Mouse (Mus musculus): Measurements from ENCODE around the gene Srp68.
A peak's percentile ranks its signal among the peaks of the same experiment; 100 is the strongest.

The Srp68 gene

DNA sequence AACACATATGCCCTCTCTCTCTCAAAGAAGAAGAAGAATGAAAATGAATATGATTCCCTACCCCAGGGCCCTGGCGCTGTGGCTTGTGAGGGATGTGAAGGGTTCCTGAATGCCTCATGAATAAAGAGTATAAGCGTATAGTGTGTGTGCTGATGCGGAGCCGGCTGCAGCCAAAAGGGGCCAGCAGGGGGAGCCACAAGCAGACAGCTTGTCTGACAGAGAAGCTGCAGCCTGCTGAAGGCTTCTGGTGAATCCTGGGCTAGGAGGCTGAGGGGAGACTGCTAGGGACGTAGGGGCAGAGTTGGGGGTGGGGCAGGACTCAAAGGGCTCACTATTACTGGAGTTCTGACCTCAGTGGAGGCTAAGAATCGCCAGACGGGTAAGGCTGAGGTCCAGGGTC is 58.8 kb downstream of the Srp68 start:
- DNase-seq (ENCODE audit: low read depth, low spot score): peak; percentile 45
- no peaks in the 10 kb centered on the region for H3K27me3 ChIP-seq (ENCODE audit: control insufficient read depth, insufficient read depth, low read length, poor library complexity, severe bottlenecking)

GRCm38 (mm10) chr11:116213877-116214510 is 60.0 kb downstream of the Srp68 start:
- Histone ChIP-seq H3K27me3 (ENCODE audit: control insufficient read depth, insufficient read depth, low read length, poor library complexity, severe bottlenecking) (no peaks in the 10 kb centered on the region), H3K36me3 (ENCODE audit: control insufficient read depth, insufficient read depth, low read length, poor library complexity, severe bottlenecking) (no peaks in the 10 kb centered on the region)
- DNase-seq (ENCODE audit: low read depth, low spot score): no peak

More for the DNA sequence above, 58.8 kb downstream of the Srp68 start:
- H3K36me3 ChIP-seq (ENCODE audit: control insufficient read depth, insufficient read depth, low read length, poor library complexity, severe bottlenecking): no peaks in the 10 kb centered on the region

GRCm38 (mm10) chr11:116212847-116213246 is 61.2 kb downstream of the Srp68 start:
- DNase-seq (ENCODE audit: low read depth, low spot score): no peak
- Histone ChIP-seq H3K36me3 (ENCODE audit: control insufficient read depth, insufficient read depth, low read length, poor library complexity, severe bottlenecking) (no peaks in the 10 kb centered on the region), H3K27me3 (ENCODE audit: control insufficient read depth, insufficient read depth, low read length, poor library complexity, severe bottlenecking) (no peaks in the 10 kb centered on the region)

- Histone ChIP-seq H3K36me3 (ENCODE audit: control insufficient read depth, insufficient read depth, low read length, poor library complexity, severe bottlenecking) (no peaks in the 10 kb centered on the region; the same call in 1 of the 2 replicates), H3K27me3 (ENCODE audit: control insufficient read depth, insufficient read depth, low read length, poor library complexity, severe bottlenecking) (no peaks in the 10 kb centered on the region)
- DNase-seq (ENCODE audit: low read depth, low spot score): no peak
These were observed 63.3 kb downstream of the Srp68 start for GRCm38 (mm10) chr11:116210696-116211095.

DNA sequence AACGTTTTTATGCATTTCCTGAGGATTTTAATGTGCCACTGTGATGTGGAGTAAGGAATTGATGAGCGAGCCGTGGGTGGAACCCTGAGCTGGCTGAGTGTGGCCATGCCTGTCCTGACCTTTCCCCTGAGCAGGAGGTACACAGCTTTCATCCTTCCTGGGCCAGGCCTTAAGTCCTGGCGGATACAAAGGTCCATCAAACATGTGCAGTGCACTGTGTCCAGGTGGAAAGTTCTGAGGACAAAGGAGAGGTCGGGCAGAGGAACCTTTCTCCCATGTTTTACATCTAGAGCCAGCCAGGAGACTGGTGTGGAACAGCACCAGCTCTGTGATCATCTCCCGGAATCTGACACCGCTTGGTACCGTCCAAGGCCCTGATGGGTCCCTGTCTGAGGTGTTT is 64.8 kb downstream of the Srp68 start:
- no peaks in the 10 kb centered on the region for H3K27me3 ChIP-seq (ENCODE audit: control insufficient read depth, insufficient read depth, low read length, poor library complexity, severe bottlenecking)
- no peak for DNase-seq (ENCODE audit: low read depth, low spot score)
- no peaks in the 10 kb centered on the region; the same call in 1 of the 2 replicates for H3K36me3 ChIP-seq (ENCODE audit: control insufficient read depth, insufficient read depth, low read length, poor library complexity, severe bottlenecking)

DNA sequence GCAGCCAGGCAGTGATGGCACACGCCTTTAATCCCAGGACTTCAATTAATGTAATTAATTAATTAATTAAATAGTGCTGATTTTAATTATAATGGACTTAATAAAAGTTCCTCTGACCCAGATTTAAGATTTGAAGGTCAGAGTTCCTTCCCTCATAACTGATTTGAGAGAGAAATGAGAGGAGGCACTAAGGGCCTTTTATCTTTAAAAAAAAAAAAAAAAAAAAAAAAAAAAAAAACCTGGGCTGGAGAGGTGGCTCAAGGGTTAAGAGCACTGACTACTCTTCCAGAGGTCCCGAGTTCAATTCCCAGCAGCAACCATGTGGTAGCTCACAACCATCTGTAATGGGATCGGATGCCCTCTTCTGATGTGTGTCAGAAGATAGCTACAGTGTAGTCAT is 65.4 kb downstream of the Srp68 start:
- Histone ChIP-seq H3K36me3 (ENCODE audit: control insufficient read depth, insufficient read depth, low read length, poor library complexity, severe bottlenecking) (no peaks in the 10 kb centered on the region; the same call in 1 of the 2 replicates), H3K27me3 (ENCODE audit: control insufficient read depth, insufficient read depth, low read length, poor library complexity, severe bottlenecking) (no peaks in the 10 kb centered on the region)
- DNase-seq (ENCODE audit: low read depth, low spot score): no peak

- Histone ChIP-seq H3K36me3 (ENCODE audit: control insufficient read depth, insufficient read depth, low read length, poor library complexity, severe bottlenecking) (no peaks in the 10 kb centered on the region; the same call in 1 of the 2 replicates), H3K27me3 (ENCODE audit: control insufficient read depth, insufficient read depth, low read length, poor library complexity, severe bottlenecking) (no peaks in the 10 kb centered on the region)
- DNase-seq (ENCODE audit: low read depth, low spot score): no peak
These were observed 67.3 kb downstream of the Srp68 start for GRCm38 (mm10) chr11:116206678-116207077.

DNA sequence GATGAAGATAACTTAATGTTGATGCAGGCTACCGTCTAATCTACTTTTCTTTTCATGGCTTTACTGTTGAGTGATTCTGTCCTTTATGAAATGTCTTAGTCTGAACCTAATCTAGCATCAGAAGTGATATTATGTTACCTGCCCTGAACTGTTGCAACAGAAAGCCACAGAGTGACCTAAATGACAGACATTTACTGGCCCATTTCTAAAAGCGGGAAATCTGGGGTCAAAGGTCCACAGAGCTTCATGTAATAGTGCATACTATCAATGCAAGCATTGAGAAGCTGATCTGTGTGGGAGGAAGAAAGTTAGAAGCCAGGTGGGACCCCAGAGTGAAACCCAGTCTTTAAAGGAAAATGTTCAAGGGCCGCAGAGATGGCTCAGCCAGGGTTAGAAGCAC is 70.9 kb downstream of the Srp68 start:
- no peak for DNase-seq (ENCODE audit: low read depth, low spot score)
- Histone ChIP-seq H3K27me3 (ENCODE audit: control insufficient read depth, insufficient read depth, low read length, poor library complexity, severe bottlenecking) (no peaks in the 10 kb centered on the region), H3K36me3 (ENCODE audit: control insufficient read depth, insufficient read depth, low read length, poor library complexity, severe bottlenecking) (no peaks in the 10 kb centered on the region; the same call in 1 of the 2 replicates)

GRCm38 (mm10) chr11:116201151-116201550 is 72.9 kb downstream of the Srp68 start:
- Histone ChIP-seq H3K27me3 (ENCODE audit: control insufficient read depth, insufficient read depth, low read length, poor library complexity, severe bottlenecking) (no peaks in the 10 kb centered on the region), H3K36me3 (ENCODE audit: control insufficient read depth, insufficient read depth, low read length, poor library complexity, severe bottlenecking) (no peaks in the 10 kb centered on the region)
- DNase-seq (ENCODE audit: low read depth, low spot score): no peak

GRCm38 (mm10) chr11:116198639-116199531 is 75.1 kb downstream of the Srp68 start, which contains the start of the genes Ten1 and Acox1:
Gene Ten1, plus strand, starts transcription at chr11:116198855.
Gene Acox1, minus strand, starts transcription at chr11:116199045.
- Histone ChIP-seq H3K36me3 (ENCODE audit: control insufficient read depth, insufficient read depth, low read length, poor library complexity, severe bottlenecking) (no peaks in the 10 kb centered on the region), H3K27me3 (ENCODE audit: control insufficient read depth, insufficient read depth, low read length, poor library complexity, severe bottlenecking) (no peaks in the 10 kb centered on the region)
- peak; percentile 94 for DNase-seq (ENCODE audit: low read depth, low spot score)

DNA sequence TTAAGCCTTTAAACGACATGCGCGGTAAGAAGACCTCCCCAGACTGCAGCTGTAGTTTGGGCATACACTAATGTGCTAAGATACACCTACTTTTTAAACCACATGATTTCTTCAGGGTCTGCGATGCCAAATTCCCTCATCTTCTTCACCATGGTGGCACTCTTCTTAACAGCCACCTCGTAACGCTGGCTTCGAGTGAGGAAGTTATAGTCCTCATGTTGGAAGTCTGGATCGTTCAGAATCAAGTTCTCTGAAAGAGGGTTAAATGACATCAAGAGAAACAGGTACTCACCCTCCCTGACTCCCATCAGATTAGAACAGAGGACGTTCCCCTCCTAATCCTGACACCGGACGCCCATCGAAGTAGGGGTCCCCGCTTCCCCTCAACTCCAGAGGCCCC is 75.9 kb downstream of the Srp68 start:
- H3K36me3 ChIP-seq (ENCODE audit: control insufficient read depth, insufficient read depth, low read length, poor library complexity, severe bottlenecking): no peaks in the 10 kb centered on the region
- no peaks in the 10 kb centered on the region for H3K27me3 ChIP-seq (ENCODE audit: control insufficient read depth, insufficient read depth, low read length, poor library complexity, severe bottlenecking)
- DNase-seq (ENCODE audit: low read depth, low spot score): no peak

- Histone ChIP-seq H3K36me3 (ENCODE audit: control insufficient read depth, insufficient read depth, low read length, poor library complexity, severe bottlenecking) (no peaks in the 10 kb centered on the region), H3K27me3 (ENCODE audit: control insufficient read depth, insufficient read depth, low read length, poor library complexity, severe bottlenecking) (no peaks in the 10 kb centered on the region)
- no peak for DNase-seq (ENCODE audit: low read depth, low spot score)
These were observed 76.5 kb downstream of the Srp68 start for GRCm38 (mm10) chr11:116197584-116197906.

GRCm38 (mm10) chr11:116196866-116197583 is 77.0 kb downstream of the Srp68 start:
- DNase-seq (ENCODE audit: low read depth, low spot score): no peak
- Histone ChIP-seq H3K27me3 (ENCODE audit: control insufficient read depth, insufficient read depth, low read length, poor library complexity, severe bottlenecking) (no peaks in the 10 kb centered on the region), H3K36me3 (ENCODE audit: control insufficient read depth, insufficient read depth, low read length, poor library complexity, severe bottlenecking) (no peaks in the 10 kb centered on the region)

GRCm38 (mm10) chr11:116196336-116196735 is 77.7 kb downstream of the Srp68 start:
- Histone ChIP-seq H3K36me3 (ENCODE audit: control insufficient read depth, insufficient read depth, low read length, poor library complexity, severe bottlenecking) (no peaks in the 10 kb centered on the region), H3K27me3 (ENCODE audit: control insufficient read depth, insufficient read depth, low read length, poor library complexity, severe bottlenecking) (no peaks in the 10 kb centered on the region)
- DNase-seq (ENCODE audit: low read depth, low spot score): no peak

GRCm38 (mm10) chr11:116195252-116195651 is 78.8 kb downstream of the Srp68 start:
- H3K27me3 ChIP-seq (ENCODE audit: control insufficient read depth, insufficient read depth, low read length, poor library complexity, severe bottlenecking): no peaks in the 10 kb centered on the region
- DNase-seq (ENCODE audit: low read depth, low spot score): peak; percentile 53
- no peaks in the 10 kb centered on the region for H3K36me3 ChIP-seq (ENCODE audit: control insufficient read depth, insufficient read depth, low read length, poor library complexity, severe bottlenecking)

Data from splenic B cell, adult 2 months (primary cell).